Mouse (Mus musculus) midbrain, postnatal 0 days (tissue): ENCODE data around the gene Tmem208. TPM values are rescaled to one million over a fixed set of nuclear protein-coding genes. Genes with fewer than 3 reads are reported as not detected.
A peak's percentile ranks its signal among the peaks of the same experiment; 100 is the strongest.

Experiments
- ATAC-seq: fragments of 200-750 bp; cut with Nextera tagmentation; 2 replicates; pipeline ENCODE4 v1.8.0; 2017; ENCODE audit warnings: moderate number of reproducible peaks, mild to moderate bottlenecking, moderate TSS enrichment, moderate library complexity; ENCODE audit not compliant: low FRiP score
- DNase-seq: peaks from one replicate; pipeline ENCODE4 v3.0.0-alpha.2; 2015; ENCODE audit warnings: low spot score
- H3K27ac ChIP-seq: fragments of 300-500 bp; sonication (generic); 2 replicates; pipeline ENCODE4 v1.5.1; 2014; ENCODE audit warnings: low read depth, mild to moderate bottlenecking, low read length, mixed read lengths
- H3K27me3 ChIP-seq: fragments of 300-500 bp; sonication (generic); 2 replicates; pipeline ENCODE4 v1.6.1; 2014; ENCODE audit warnings: low read length, control low read depth, mixed read lengths; ENCODE audit not compliant: insufficient read depth
- H3K36me3 ChIP-seq: fragments of 300-500 bp; sonication (generic); 2 replicates; pipeline ENCODE4 v1.6.1; 2014; ENCODE audit warnings: low read length, control low read depth, mixed read lengths; ENCODE audit not compliant: insufficient read depth
- H3K4me1 ChIP-seq: fragments of 300-500 bp; sonication (generic); 2 replicates; pipeline ENCODE4 v1.6.1; 2014; ENCODE audit warnings: mild to moderate bottlenecking, control low read depth, antibody characterized with exemption, low read length, mixed read lengths; ENCODE audit not compliant: insufficient read depth
- H3K4me2 ChIP-seq: fragments of 300-500 bp; sonication (generic); 2 replicates; pipeline ENCODE4 v1.6.1; 2014; ENCODE audit warnings: low read depth, mild to moderate bottlenecking, low read length, mixed read lengths; ENCODE audit not compliant: poor library complexity, severe bottlenecking
- H3K4me3 ChIP-seq: fragments of 300-500 bp; sonication (generic); 2 replicates; pipeline ENCODE4 v1.5.1; 2014; ENCODE audit warnings: low read depth, mild to moderate bottlenecking, low read length, moderate library complexity
- H3K9ac ChIP-seq: fragments of 300-500 bp; sonication (generic); replicated peaks from 2 replicates; pipeline ENCODE4 v1.6.1; 2014; ENCODE audit warnings: mild to moderate bottlenecking, low read length, moderate library complexity, mixed read lengths; ENCODE audit not compliant: poor library complexity, severe bottlenecking
- H3K9me3 ChIP-seq: fragments of 300-500 bp; sonication (generic); 2 replicates; pipeline ENCODE4 v1.6.1; 2016; ENCODE audit warnings: low read length, control low read depth
- CTCF ChIP-seq: IDR thresholded peaks from 2 replicates; pipeline ENCODE4 v1.5.1; 2016; ENCODE audit warnings: antibody characterized with exemption, mild to moderate bottlenecking
- WGBS: fragments of 180-500 bp; shearing (Covaris S2); extraction: QIAGEN DNeasy Blood & Tissue Kit; methylation state at CpG from one replicate; pipeline ENCODE4 v1.1.7; 2014; 5-methylcytosine and 5-hydroxymethylcytosine counted together
- polyA plus RNA-seq: library from polyadenylated mRNA; unstranded; fragments of >200 nt; fragmentation: Nextera tagmentation; extraction: Ambion mirVana; gene quantifications from 2 replicates; pipeline ENCODE4 v1.2.1, GENCODE M21; 2015
- total RNA-seq: library from RNA; depleted of rRNA; stranded (reverse); fragments of >200 nt; gene quantifications from 2 replicates; pipeline ENCODE4 v1.2.3, GENCODE M21; 2014

Tmem208 gene
- total and polyA plus RNA-seq, 2 experiments from 2014 or later: 88.4 to 129 TPM

- 85% methylated on average over 9 of the region's 9 CpGs for WGBS
- H3K9me3 ChIP-seq: no peaks in the 10 kb centered on the region
- ATAC-seq (no peak), DNase-seq (no peak)
- no peaks in the 10 kb centered on the region for H3K4me1 ChIP-seq
- H3K27ac ChIP-seq: no peak overlapping the region
- no peak overlapping the region for H3K9ac ChIP-seq
- no peak overlapping the region for H3K4me2 ChIP-seq
- no peak overlapping the region for H3K4me3 ChIP-seq
- no peak for TF ChIP-seq CTCF
- peaks cover 55% of the 10 kb centered on the region for H3K36me3 ChIP-seq
- no peaks in the 10 kb centered on the region for H3K27me3 ChIP-seq
Measured at GRCm38 (mm10) chr8:105313622-105314402, 12.3 kb upstream of the Tmem208 start.

GRCm38 (mm10) chr8:105315073-105315769 lies 10.9 kb upstream of the Tmem208 start:
- DNase-seq: no peak
- Histone ChIP-seq H3K4me1 (no peaks in the 10 kb centered on the region), H3K4me2 (no peak overlapping the region), H3K4me3 (no peak overlapping the region), H3K9me3 (no peaks in the 10 kb centered on the region), H3K27me3 (no peaks in the 10 kb centered on the region), H3K36me3 (peaks cover 53% of the 10 kb centered on the region), H3K27ac (no peak overlapping the region), H3K9ac (no peak overlapping the region)
- whole genome bisulfite sequencing: 94% methylated on average over 18 of the region's 18 CpGs
- no peak for ATAC-seq
- TF ChIP-seq CTCF: no peak

- TF ChIP-seq CTCF: no peak
- Histone ChIP-seq H3K4me2 (no peak overlapping the region), H3K9ac (no peak overlapping the region), H3K4me1 (no peaks in the 10 kb centered on the region), H3K9me3 (no peaks in the 10 kb centered on the region), H3K4me3 (no peak overlapping the region), H3K27ac (no peak overlapping the region), H3K36me3 (peaks cover 47% of the 10 kb centered on the region), H3K27me3 (no peaks in the 10 kb centered on the region)
- no peak for ATAC-seq
- 73% methylated on average over 4 of the region's 4 CpGs for WGBS
- DNase-seq: peak; percentile 24
Measured at GRCm38 (mm10) chr8:105317941-105318340, 8.2 kb upstream of the Tmem208 start.

GRCm38 (mm10) chr8:105318662-105319190 lies 7.4 kb upstream of the Tmem208 start:
- Histone ChIP-seq H3K36me3 (peaks cover 42% of the 10 kb centered on the region), H3K9ac (no peak overlapping the region), H3K27ac (no peak overlapping the region), H3K4me1 (no peaks in the 10 kb centered on the region), H3K4me3 (no peak overlapping the region), H3K9me3 (no peaks in the 10 kb centered on the region), H3K27me3 (no peaks in the 10 kb centered on the region), H3K4me2 (no peak overlapping the region)
- no peak for TF ChIP-seq CTCF
- 84% methylated on average over 11 of the region's 11 CpGs for WGBS
- DNase-seq (no peak), ATAC-seq (no peak)

- 91% methylated on average over 4 of the region's 4 CpGs for WGBS
Measured at GRCm38 (mm10) chr8:105323183-105323582, 3.0 kb upstream of the Tmem208 start.

GRCm38 (mm10) chr8:105325641-105326093 lies 487 bp upstream of the Tmem208 start:
- H3K27ac ChIP-seq: peak overlapping the region; percentile 82
- ATAC-seq (peak; percentile 50), DNase-seq (peak; percentile 41)
- no peaks in the 10 kb centered on the region for H3K9me3 ChIP-seq
- H3K27me3 ChIP-seq: no peaks in the 10 kb centered on the region
- peak overlapping the region; percentile 96 for H3K9ac ChIP-seq
- H3K4me1 ChIP-seq: peaks cover 16% of the 10 kb centered on the region
- peak overlapping the region; percentile 89 for H3K4me3 ChIP-seq
- H3K4me2 ChIP-seq: peak overlapping the region; percentile 76
- no peak for TF ChIP-seq CTCF
- H3K36me3 ChIP-seq: peaks cover 33% of the 10 kb centered on the region
- WGBS: 0% methylated on average over 12 of the region's 12 CpGs

More at GRCm38 (mm10) chr8:105323183-105323582, 3.0 kb upstream of the Tmem208 start:
- no peak for TF ChIP-seq CTCF
- H3K9me3 ChIP-seq: no peaks in the 10 kb centered on the region
- H3K36me3 ChIP-seq: peaks cover 22% of the 10 kb centered on the region; the same call in 1 of the 2 replicates
- no peaks in the 10 kb centered on the region for H3K27me3 ChIP-seq
- no peak for ATAC-seq
- H3K4me1 ChIP-seq: peaks cover 16% of the 10 kb centered on the region
- no peak overlapping the region for H3K27ac ChIP-seq
- no peak overlapping the region for H3K4me2 ChIP-seq
- no peak for DNase-seq
- no peak overlapping the region for H3K4me3 ChIP-seq
- no peak overlapping the region for H3K9ac ChIP-seq
